Mouse (Mus musculus): ENCODE results near the gene Slc39a5.

- TF ChIP-seq CTCF (IDR thresholded peaks at IDR 0.05; ENCODE audit: low read depth, low read length) (no peak), POLR2A (IDR thresholded peaks at IDR 0.05; ENCODE audit: extremely low read depth, insufficient read depth, low read length) (no peak)
These were observed 7.8 kb upstream of the Slc39a5 start for GRCm38 (mm10) chr10:128408591-128409535.

All from liver, adult 2 months (tissue).